Mouse (Mus musculus) T-cell, adult 66 days (primary cell): ENCODE results near the gene Rnf169. TPM values are rescaled to one million over a fixed set of nuclear protein-coding genes. Genes with fewer than 3 reads are reported as not detected.

Experiments
- total RNA-seq, 2 experiments: library from RNA; stranded (reverse); gene quantifications; 3 replicates in 1 of 2; 4 replicates in 1 of 2; pipeline ENCODE4 v1.2.4; 2023

The Rnf169 gene
- total RNA-seq, result 10 to 100 TPM; 32.1 to 32.5 TPM

GRCm38 (mm10) chr7:99980132-99980591, at the start of gene Rnf169:
Gene Rnf169, minus strand, starts transcription at chr7:99980448.

GRCm38 (mm10) chr7:100005790-100006189, 25.5 kb upstream of the Rnf169 start, which contains the start of gene Chrdl2:
Gene Chrdl2, plus strand, starts transcription at chr7:100006172.

Other genes with a start within 250 kb of the Rnf169 start
- gene Olfr521, start 216.9 kb downstream of the Rnf169 start, total RNA-seq, result not detected
- 1 to 10 TPM; 5.5 to 7.6 TPM for gene Neu3, start 152.0 kb downstream of the Rnf169 start, total RNA-seq
- gene Xrra1, start 121.3 kb downstream of the Rnf169 start, total RNA-seq, result not detected
- gene Spcs2, start 117.0 kb downstream of the Rnf169 start, total RNA-seq, result 100 to 1,000 TPM; 116 to 119 TPM
- gene Chrdl2, start 25.7 kb upstream of the Rnf169 start, total RNA-seq, result not detected
- 10 to 100 TPM; 51.5 to 56.0 TPM for gene Pold3, start 141.1 kb upstream of the Rnf169 start, total RNA-seq
- 1 to 10 TPM; 2.4 to 3.6 TPM for gene Lipt2, start 178.8 kb upstream of the Rnf169 start, total RNA-seq
- not detected for gene Kcne3, start 196.1 kb upstream of the Rnf169 start, total RNA-seq
- gene Pgm2l1, start 246.9 kb upstream of the Rnf169 start, total RNA-seq, result 10 to 100 TPM; 28.4 to 35.0 TPM